Mouse (Mus musculus) spleen, adult 2 months (tissue): ENCODE results near the gene Hibadh. TPM values are rescaled to one million over a fixed set of nuclear protein-coding genes. Genes with fewer than 3 reads are reported as not detected.

Source experiments
- DNase-seq, 2 experiments: peaks; one replicate each; pipeline versions ENCODE4 v3.0.0 to v3.0.0-alpha.2; 2012 to 2021; ENCODE audit warnings: low spot score in 2 of 2, low read depth in 1 of 2
- H3K27ac ChIP-seq: fragments of 200-500 bp; 2 replicates; pipeline ENCODE4 v1.5.1; 2012; ENCODE audit warnings: low read length, inconsistent platforms; ENCODE audit not compliant: insufficient read depth
- H3K27me3 ChIP-seq: fragments of 200-500 bp; 2 replicates; pipeline ENCODE4 v1.6.1; 2012; ENCODE audit warnings: mild to moderate bottlenecking, moderate library complexity, low read length, inconsistent platforms; ENCODE audit not compliant: control insufficient read depth, insufficient read depth
- H3K36me3 ChIP-seq: fragments of 200-500 bp; 2 replicates; pipeline ENCODE4 v1.6.1; 2012; ENCODE audit warnings: mild to moderate bottlenecking, low read length, inconsistent platforms; ENCODE audit not compliant: control insufficient read depth, insufficient read depth
- H3K4me1 ChIP-seq: fragments of 200-500 bp; 2 replicates; pipeline ENCODE4 v1.6.1; 2011; ENCODE audit warnings: inconsistent platforms; ENCODE audit not compliant: control insufficient read depth, insufficient read depth, insufficient read length
- H3K4me3 ChIP-seq: fragments of 200-500 bp; 2 replicates; pipeline ENCODE4 v1.5.1; 2011; ENCODE audit warnings: mild to moderate bottlenecking, inconsistent platforms; ENCODE audit not compliant: insufficient read depth, insufficient read length; ENCODE audit errors: extremely low read depth
- CTCF ChIP-seq: fragments of 200-500 bp; IDR thresholded peaks from 2 replicates; pipeline ENCODE4 v1.5.1; 2011; ENCODE audit warnings: mild to moderate bottlenecking, inconsistent platforms; ENCODE audit not compliant: insufficient read depth, insufficient read length, insufficient replicate concordance; ENCODE audit errors: extremely low read depth
- POLR2A ChIP-seq: fragments of 200-500 bp; IDR thresholded peaks from 2 replicates; pipeline ENCODE4 v1.6.1; 2011; ENCODE audit warnings: low read depth, low read length, inconsistent platforms
- WGBS: fragments of 180-500 bp; shearing (Covaris S2); methylation state at CpG from one replicate; pipeline ENCODE4 v1.1.7; 2018; 5-methylcytosine and 5-hydroxymethylcytosine counted together
- polyA plus RNA-seq: library from polyadenylated mRNA; depleted of rRNA; stranded (reverse); fragments of >200 nt; gene quantifications from 2 replicates; pipeline ENCODE4 v1.2.3, GENCODE M21; 2012

Hibadh gene
- polyA plus RNA-seq, 1 experiment = 13.3 TPM

GRCm38 (mm10) chr6:52578322-52578721, 61.9 kb downstream of the Hibadh start:
- H3K27me3 ChIP-seq = no peaks in the 10 kb centered on the region
- 79% methylated on average over 2 of the region's 2 CpGs for WGBS

DNA sequence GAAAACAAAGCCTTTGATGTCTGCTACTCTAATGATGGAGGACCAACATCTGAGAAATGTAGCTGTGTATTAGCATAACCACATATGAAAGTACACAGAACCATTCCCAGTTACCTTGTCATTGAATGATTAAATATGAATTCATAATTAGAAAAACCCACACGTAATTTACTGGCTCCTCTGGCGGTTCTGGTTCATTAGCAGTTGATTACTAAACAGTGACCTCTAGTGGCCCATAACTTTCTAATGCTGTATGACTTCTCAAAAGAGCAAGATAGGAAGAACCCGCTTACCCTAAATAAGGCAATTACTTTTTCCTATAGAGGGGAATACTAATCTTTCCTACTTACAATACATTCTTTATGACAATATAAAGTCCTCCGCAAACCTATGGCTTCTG, 62.9 kb downstream of the Hibadh start:
- TF ChIP-seq CTCF (no peak), POLR2A (no peak)
- no peak for DNase-seq
- Histone ChIP-seq H3K27me3 (no peaks in the 10 kb centered on the region), H3K27ac (no peak overlapping the region), H3K4me1 (no peaks in the 10 kb centered on the region), H3K4me3 (no peak overlapping the region), H3K36me3 (no peaks in the 10 kb centered on the region; the same call in 1 of the 2 replicates)
- WGBS = 50% methylated on average over 4 of the region's 4 CpGs

More at GRCm38 (mm10) chr6:52578322-52578721, 61.9 kb downstream of the Hibadh start:
- Histone ChIP-seq H3K36me3 (0 out of 2 replicates have a peak, but pooled peaks cover 1% of the 10 kb centered on the region), H3K4me3 (no peak overlapping the region), H3K27ac (no peak overlapping the region), H3K4me1 (no peaks in the 10 kb centered on the region)
- DNase-seq = no peak
- TF ChIP-seq CTCF = no peak
- TF ChIP-seq POLR2A = no peak

DNA sequence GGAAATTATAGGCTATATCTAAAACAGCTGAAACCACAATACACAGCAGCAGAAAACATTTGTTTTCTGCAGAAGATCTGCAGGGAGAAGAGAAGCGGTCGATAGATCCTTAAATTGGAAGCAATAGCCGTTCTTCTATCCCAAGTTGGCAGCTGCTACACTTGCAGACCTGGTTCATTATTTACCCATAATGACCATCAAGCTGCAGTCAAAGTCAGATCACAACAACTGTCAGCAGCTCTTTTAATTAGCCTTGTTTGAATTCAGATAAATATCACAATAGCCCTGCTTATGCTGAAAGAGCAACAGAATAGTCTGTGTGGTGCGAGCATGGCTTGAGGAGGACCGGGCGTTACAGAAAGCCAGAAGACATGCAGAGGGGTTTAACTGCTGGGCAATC, 71.5 kb downstream of the Hibadh start:
- DNase-seq = no peak
- Histone ChIP-seq H3K4me1 (no peaks in the 10 kb centered on the region), H3K27me3 (no peaks in the 10 kb centered on the region), H3K27ac (no peak overlapping the region), H3K4me3 (no peak overlapping the region), H3K36me3 (peaks cover 2% of the 10 kb centered on the region; the same call in 1 of the 2 replicates)
- WGBS = 98% methylated on average over 6 of the region's 6 CpGs
- TF ChIP-seq CTCF = no peak
- no peak for TF ChIP-seq POLR2A

GRCm38 (mm10) chr6:52567327-52568299, 72.6 kb downstream of the Hibadh start:
- no peaks in the 10 kb centered on the region for H3K27me3 ChIP-seq
- no peak overlapping the region for H3K27ac ChIP-seq
- no peak for DNase-seq
- no peak overlapping the region for H3K4me3 ChIP-seq
- peaks cover 2% of the 10 kb centered on the region; the same call in 1 of the 2 replicates for H3K36me3 ChIP-seq
- WGBS = 92% methylated on average over 20 of the region's 20 CpGs
- no peak for TF ChIP-seq POLR2A
- no peaks in the 10 kb centered on the region for H3K4me1 ChIP-seq

DNA sequence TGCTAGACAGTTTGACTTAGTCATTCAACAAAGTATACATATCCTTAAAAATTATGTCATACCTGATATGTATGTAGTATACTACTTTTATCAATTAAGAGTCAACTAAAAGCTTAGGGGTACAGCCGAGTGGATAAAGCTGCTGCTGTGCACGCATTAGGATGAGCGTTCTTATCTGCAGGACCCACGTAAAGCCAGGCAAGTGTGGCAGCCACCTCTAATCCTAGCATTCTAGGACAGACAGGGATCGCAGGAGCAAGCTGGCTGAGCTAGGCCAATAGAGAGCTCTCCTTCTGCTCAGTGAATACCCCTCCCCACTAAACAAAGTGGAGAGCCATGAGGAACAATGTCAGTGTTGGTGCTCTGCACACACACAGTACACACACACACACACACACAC, 75.0 kb downstream of the Hibadh start:
- TF ChIP-seq CTCF = no peak
- TF ChIP-seq POLR2A = no peak
- DNase-seq = no peak
- H3K4me1 ChIP-seq = no peaks in the 10 kb centered on the region
- no peak overlapping the region for H3K4me3 ChIP-seq
- H3K27ac ChIP-seq = no peak overlapping the region
- 93% methylated on average over 5 of the region's 5 CpGs for WGBS
- no peaks in the 10 kb centered on the region for H3K27me3 ChIP-seq
- no peaks in the 10 kb centered on the region for H3K36me3 ChIP-seq

DNA sequence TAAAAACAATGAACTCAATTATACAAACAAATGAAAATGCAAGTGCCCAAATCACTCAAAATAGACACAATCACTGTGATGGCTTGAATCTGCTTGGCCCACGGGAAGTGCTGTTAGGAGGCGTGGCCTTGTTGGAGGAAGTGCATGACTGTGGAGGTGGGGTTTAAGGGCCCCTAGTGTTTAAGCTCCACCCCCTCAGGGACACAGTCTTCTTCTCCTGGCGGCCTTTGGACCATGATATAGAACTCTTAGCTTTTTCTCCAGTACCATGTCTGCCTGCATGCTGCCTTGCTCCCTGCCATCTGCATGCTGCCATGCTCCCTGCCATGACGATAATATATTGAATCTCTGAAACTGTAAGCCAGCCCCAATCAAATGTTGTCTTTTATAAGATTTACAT, 77.2 kb downstream of the Hibadh start:
- 0 out of 2 replicates have a peak, but pooled peaks cover under 1% of the 10 kb centered on the region for H3K36me3 ChIP-seq
- TF ChIP-seq POLR2A (no peak), CTCF (no peak)
- DNase-seq = no peak
- no peaks in the 10 kb centered on the region for H3K4me1 ChIP-seq
- no peaks in the 10 kb centered on the region for H3K27me3 ChIP-seq
- H3K27ac ChIP-seq = no peak overlapping the region
- WGBS = 89% methylated on average over 4 of the region's 4 CpGs
- no peak overlapping the region for H3K4me3 ChIP-seq

DNA sequence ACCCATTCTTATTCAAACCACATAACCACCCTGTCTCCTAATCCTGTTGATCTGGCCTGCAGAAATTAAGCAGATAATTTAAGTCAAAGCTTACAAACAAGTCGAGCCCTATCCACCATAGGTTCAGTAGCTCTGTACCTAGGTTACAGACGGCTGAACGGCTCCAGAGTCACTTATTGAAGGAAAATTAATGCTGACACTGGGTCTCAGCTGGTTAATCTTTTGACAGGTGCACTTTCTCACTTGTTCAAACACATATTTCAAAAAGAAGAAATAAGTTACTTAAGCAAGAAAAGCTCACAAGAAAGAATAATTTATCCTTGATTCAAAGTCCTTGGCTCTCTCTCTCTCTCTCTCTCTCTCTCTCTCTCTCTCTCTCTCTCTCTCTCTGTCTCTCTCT, 81.1 kb downstream of the Hibadh start:
- 88% methylated on average over 3 of the region's 3 CpGs for WGBS
- H3K27me3 ChIP-seq = no peaks in the 10 kb centered on the region
- H3K4me3 ChIP-seq = no peak overlapping the region
- H3K36me3 ChIP-seq = peaks cover 3% of the 10 kb centered on the region; the same call in 1 of the 2 replicates
- DNase-seq = no peak
- TF ChIP-seq POLR2A (no peak), CTCF (no peak)
- H3K27ac ChIP-seq = no peak overlapping the region
- H3K4me1 ChIP-seq = no peaks in the 10 kb centered on the region
